Mouse (Mus musculus) cerebral cortex, adult 2 months (tissue): ENCODE results near the gene Gm609.

Experiments
- WGBS: fragments of 180-500 bp; shearing (Covaris S2); methylation state at CpG from one replicate; pipeline ENCODE4 v1.1.7; 2018; 5-methylcytosine and 5-hydroxymethylcytosine counted together

The Gm609 gene

DNA sequence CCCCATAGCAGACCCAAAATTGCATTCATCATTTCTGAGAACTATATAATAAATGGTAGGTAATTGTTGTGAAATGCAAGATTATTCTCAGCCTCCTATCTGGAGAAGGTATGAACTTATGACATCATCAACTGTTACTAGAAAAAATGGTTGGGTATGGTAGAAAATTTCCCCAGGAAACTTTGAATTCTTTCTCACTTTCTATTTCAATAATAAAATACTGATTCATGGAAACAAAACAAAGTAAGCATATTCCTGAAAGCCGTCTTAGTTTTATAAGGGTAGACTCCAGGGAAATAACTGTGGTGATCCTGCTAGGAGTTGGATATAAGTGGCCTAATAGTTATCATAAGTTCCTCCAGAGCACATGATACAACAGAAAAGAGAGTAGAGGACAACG is 103.7 kb downstream of the Gm609 start:
- WGBS: 90% methylated on average over 2 of the region's 2 CpGs

DNA sequence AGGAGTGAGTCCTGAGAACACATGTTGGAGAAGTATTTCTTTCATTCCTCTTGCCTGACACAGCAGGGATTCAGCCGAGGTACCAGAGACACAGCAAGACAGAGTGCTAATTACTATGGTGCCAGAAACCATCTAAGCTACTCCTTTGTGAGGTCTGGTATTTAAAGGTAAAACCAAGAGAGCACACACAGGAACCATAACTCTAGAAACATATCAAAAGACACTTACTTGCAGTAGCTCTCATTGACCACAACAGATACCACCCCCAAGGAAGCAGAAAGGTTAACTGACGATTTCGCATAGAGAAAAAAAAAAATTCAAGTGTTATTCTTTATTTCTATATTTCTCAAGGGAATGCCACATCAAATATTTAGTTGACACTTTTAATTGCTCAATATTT is 111.0 kb downstream of the Gm609 start:
- WGBS: 79% methylated on average over 3 of the region's 3 CpGs

DNA sequence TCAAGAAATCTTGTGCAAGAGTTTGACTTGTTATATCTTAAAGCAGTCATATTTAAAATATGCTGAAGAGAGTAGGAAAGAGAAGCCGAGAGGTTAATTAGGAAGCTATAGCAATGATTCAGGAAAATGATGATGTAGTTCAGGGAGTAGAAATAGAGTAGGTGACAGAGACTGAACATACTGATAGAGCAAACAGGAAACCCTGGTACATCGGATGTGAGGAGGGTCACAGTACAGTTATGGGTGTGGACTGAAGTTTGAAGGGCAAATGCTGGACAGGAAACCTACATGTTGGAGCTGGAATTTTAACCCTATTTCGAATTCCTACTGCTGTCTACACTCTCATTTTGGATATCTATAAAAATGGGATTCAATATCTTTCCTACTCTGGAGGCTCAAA is 113.8 kb downstream of the Gm609 start:
- WGBS: 76% methylated on average over 3 of the region's 3 CpGs

- WGBS: 95% methylated on average over 5 of the region's 5 CpGs
Measured at GRCm38 (mm10) chr16:45378147-45378943, 114.4 kb downstream of the Gm609 start.

GRCm38 (mm10) chr16:45377332-45377731 is 115.4 kb downstream of the Gm609 start:
- WGBS: 84% methylated on average over 4 of the region's 4 CpGs

DNA sequence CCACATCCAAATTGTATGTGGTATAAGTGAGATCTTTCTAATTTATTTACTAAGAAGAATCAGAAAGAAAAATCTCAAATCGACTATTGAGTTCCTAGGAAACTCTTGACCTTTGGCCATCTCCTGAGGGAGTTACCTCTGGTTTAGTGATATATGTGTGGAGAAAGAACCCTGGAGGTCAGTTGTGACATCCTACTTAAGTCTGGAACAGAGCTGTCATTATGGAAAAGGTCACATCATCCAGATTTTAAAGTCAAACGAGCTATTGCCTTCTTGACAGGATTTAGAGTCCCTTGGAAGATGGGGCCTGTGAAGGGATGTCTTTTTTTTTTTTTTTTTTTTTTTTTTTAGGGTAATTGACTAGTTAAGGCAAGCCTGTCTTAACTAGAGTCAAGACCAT is 116.0 kb downstream of the Gm609 start:
- WGBS: 69% methylated on average over 2 of the region's 2 CpGs

DNA sequence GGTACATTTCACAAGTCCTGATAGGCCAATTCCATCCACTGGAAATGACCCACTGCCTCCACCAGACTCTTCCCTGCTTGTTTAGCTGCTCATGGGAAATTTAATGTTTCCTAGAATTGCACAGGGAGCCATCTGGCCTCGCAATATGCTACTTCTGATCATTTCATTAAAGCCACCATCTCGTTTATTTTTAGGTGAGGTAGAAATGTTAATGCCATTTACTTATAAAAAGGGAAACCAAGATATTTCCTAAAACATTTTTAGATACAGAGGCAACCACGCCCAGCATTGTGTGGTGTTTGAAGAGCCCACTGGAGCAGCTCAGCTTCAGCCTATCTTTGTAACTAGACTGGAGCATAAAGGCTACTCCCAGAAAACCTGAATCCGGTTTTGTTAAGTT is 116.5 kb downstream of the Gm609 start:
- 39% methylated on average over 4 of the region's 4 CpGs for WGBS

DNA sequence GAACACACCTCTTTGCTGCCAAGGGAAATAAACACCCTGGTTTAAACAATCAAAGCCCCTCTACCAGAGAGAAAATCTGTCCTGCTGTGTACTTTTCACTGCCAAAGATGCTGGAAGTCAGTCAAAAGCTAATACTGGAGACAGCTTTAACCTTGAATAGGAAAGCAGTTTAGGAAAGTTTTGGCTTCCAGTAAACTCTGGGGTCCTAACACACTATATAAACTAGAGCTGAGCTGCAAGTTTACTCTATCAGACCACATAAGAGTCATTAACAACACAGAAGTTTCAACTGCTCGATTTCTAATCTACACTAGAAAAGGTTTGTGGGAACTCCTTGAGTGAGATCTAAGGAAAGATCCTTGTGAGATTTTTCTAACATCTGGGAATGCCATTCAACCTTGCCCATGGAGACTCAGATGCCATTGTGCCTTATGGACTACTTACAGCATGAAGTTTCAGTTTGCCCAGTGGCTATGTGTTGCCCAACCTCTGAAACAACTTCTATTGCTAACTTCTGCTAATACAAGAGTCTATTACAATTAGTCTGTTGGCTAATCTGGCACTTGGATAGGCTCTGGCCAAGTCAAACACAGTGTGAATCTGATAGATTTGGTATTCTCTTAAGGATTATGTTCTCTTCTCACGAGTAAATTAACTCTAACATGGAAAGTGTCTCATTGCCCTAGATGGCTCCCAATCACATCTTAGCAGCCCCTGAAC is 117.1 kb downstream of the Gm609 start:
- WGBS: 46% methylated on average over 2 of the region's 2 CpGs

DNA sequence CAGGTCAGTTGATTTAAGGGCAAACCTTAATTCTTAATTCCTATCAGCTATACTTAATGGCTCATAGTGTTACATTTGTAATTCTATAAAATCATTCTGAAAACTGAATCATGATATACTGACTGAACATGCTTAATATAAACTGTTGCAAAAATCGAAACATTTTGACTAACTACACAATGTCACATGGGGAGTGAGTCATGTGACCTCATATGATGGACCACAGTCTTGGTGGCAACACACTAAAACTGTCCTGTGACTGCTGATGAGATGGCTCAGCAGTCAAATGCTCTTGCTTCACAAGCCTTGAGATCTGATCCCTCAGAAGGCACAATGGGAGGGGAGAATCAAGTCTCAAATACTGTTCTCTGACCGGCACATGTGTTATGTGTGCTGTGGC is 118.7 kb downstream of the Gm609 start:
- WGBS: 89% methylated on average over 2 of the region's 2 CpGs

DNA sequence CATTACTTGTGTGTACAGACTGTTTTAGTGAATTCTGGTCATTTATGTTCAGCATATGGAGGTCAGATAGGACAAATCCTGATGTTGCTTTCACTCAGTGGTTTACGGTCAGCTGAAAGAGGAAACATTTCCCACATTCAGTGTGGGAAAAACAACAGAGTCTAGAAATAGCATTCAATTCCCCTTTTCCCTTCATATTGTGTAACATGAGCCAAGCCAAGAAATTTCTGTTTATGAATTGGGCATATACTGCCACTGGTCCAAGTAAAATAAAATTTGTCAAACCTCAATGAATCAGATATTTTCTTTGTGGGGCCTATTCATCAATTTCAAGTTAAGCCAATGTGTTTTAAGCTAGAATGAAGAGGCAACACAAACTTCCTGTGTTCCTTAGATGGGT is 121.7 kb downstream of the Gm609 start:
- 71% methylated on average over 1 of the region's 1 CpGs for WGBS

DNA sequence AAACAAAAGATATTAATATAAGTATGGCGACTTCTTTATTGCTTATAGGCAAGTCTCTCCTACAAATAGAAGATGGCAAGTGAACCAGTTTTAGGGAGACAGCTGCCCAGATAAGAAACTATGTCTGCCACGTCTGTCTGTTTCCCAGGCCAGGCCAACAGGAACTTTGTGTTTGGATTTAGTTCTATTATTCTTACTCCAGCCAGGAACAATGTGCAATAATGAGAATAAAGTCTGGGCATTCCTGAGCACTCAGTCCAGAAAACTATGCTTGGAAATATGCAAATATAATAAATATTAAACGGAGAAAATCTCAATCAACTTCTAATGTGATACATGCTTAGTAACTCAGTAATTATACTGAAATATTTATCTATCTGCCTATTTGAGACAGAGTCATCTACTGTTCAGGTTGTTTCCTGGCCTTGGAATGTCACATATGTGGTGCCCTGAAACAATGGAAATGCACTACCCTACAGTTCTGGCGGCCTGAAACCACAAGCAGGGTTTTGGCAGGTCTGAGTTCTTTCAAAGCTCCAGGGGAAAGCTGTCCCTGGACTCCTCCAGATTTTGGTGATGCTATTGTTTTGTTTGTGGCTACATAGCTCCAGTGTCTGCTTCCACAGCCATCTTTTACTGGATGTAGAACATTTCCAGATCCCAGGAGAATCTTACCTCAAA is 123.3 kb downstream of the Gm609 start:
- 72% methylated on average over 4 of the region's 4 CpGs for WGBS

DNA sequence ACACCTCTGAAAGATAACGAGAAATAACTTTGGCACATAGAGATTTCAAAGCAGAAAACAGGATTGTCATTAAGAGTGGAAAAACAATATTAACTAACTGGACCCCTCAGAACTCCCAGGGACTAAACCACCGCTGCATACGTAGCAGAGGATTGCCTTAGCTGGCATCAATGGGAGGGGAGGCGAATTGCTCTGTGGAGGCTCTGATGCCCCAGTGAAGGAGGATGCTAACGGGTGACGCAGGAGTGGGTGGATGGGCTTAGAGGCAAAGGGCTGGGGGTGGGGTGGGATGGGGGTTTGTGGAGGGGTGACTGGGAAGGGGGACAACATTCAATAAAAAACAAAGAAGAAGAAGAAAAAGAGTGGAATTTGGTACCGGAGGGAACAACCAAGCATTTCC is 126.7 kb downstream of the Gm609 start:
- WGBS: 76% methylated on average over 7 of the region's 7 CpGs

DNA sequence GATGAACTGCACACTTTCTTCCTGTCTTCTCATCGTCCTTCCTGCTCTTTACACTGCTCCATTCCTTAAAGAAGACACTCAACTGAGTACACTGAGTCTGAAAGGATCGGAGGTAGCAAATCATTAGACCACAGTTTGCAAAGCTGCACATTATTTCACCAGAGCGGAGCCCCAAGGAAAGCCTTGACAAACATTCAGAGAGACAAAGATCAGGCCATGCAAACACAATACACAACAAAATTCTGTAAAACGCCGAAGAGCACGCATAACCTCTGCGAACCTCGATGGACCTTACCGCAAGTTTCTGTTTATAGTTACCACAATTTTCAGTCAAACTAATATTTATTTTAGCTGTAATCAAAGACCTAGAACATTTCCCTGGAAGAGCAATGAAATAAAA is 127.4 kb downstream of the Gm609 start:
- WGBS: 87% methylated on average over 9 of the region's 9 CpGs

GRCm38 (mm10) chr16:45364627-45365026 is 128.1 kb downstream of the Gm609 start:
- WGBS: 93% methylated on average over 1 of the region's 1 CpGs

DNA sequence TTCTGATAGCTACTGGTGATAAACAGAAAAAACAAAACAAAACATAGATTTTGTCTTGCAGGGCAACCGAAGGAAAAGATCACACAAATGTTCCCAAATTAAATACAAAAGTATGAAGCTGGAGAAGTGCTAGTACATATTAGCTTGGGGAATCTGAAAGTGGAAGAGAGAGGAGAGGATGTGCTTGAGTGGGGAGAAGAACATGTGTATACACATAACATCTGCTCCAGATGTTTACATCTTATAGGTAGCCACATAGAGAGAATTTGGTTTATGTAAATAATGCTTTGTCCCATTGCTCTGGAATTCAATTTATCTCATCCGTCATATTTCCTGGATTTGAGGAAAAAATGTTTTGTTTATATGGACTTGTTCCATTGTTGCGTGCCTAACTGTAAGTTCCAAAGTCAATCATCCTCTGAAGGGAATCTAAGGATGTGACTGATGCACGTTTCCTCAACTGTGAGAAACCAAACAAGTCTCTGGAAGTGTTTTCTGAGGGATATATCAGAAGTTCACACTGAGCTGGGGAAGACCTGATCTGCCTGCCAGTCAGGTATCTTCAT is 129.2 kb downstream of the Gm609 start:
- 81% methylated on average over 4 of the region's 4 CpGs for WGBS
